In the genomic region with DNA sequence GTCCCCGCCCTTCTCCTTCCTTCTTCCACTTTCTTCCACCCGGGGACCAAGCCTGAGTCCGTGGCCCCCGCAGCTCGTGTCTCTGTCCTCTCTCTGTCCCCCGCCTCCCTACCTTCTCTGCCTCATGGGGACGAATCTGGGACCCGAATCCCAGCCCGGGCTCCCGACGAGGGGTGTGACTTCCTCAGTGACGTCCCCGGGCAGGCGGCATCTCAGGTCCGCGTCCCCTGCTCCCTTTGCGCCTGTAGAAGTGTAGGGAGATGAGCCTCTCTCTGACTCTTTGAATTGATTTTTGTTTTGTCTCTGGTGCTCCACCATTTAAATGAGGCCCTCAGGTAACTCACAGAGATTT, we compare ENCODE assay signal across 12 mouse cellular contexts. TPM values are rescaled to one million over a fixed set of nuclear protein-coding genes. Genes with fewer than 3 reads are reported as not detected.
DNase-seq lines count a peak whose midpoint lies in the region; ATAC-seq and TF ChIP-seq lines count a peak whose summit lies in the region.
"Not testable (repeated sequence)": the region's sequence is repeated elsewhere in the genome, so short reads cannot be mapped to it uniquely, and the experiment has no call there.
"Had no signal": no experiment of that assay in that cellular context is flagged by ENCODE, and none has a peak within 500 bp of the region (broad histone marks: within the 10 kb centered on the region; RNA-seq: fewer than 3 reads in every experiment).

No protein-coding gene starts in this region.

- not testable (repeated sequence) for H3K9me3 ChIP-seq in MEL (replicated peaks; ENCODE audit: insufficient read depth, low read length); hindbrain, embryonic 16.5 days (ENCODE audit: control insufficient read depth, low read length); limb, embryonic 12.5 days; midbrain, embryonic 11.5 days (ENCODE audit: control insufficient read depth, low read length)

- not testable (repeated sequence) for H3K36me3 ChIP-seq in MEL (ENCODE audit: control insufficient read depth in 1 of 2, insufficient read depth in 2 of 2, low read length in 2 of 2); hindbrain, embryonic 16.5 days (ENCODE audit: control insufficient read depth, insufficient read depth, low read length); limb, embryonic 12.5 days; midbrain, embryonic 11.5 days (ENCODE audit: control insufficient read depth, insufficient read depth, low read length)

- not testable (repeated sequence) for H3K4me1 ChIP-seq in MEL (ENCODE audit: control insufficient read depth in 1 of 2, insufficient read depth in 2 of 2, low read length in 2 of 2); hindbrain, embryonic 16.5 days (ENCODE audit: control insufficient read depth, insufficient read depth, low read depth, low read length); limb, embryonic 12.5 days (replicated peaks); midbrain, embryonic 11.5 days (ENCODE audit: control insufficient read depth, insufficient read depth, low read length)

- not testable (repeated sequence) for TF ChIP-seq EP300 in MEL (IDR thresholded peaks at IDR 0.05; ENCODE audit: low read depth in 1 of 2, low read length in 2 of 2)

- not testable (repeated sequence) for H3K9ac ChIP-seq in MEL (ENCODE audit: control insufficient read depth, low read depth, low read length, poor library complexity, severe bottlenecking); hindbrain, embryonic 16.5 days (ENCODE audit: low read depth, low read length); limb, embryonic 12.5 days (replicated peaks); midbrain, embryonic 11.5 days (ENCODE audit: low read length)

- not testable (repeated sequence) for TF ChIP-seq CTCF in MEL (IDR thresholded peaks at IDR 0.05 in 2 of 3, conservative IDR thresholded peaks at IDR 0.05 in 1 of 3; ENCODE audit: control insufficient read depth in 1 of 3, insufficient read depth in 1 of 3, low read depth in 2 of 3, low read length in 3 of 3, poor library complexity in 1 of 3, severe bottlenecking in 1 of 3); gastrocnemius, adult 2 months (IDR thresholded peaks at IDR 0.05)

- not testable (repeated sequence) for H3K27me3 ChIP-seq in MEL (ENCODE audit: control insufficient read depth in 1 of 2, insufficient read depth in 2 of 2, low read length in 2 of 2); hindbrain, embryonic 16.5 days (replicated peaks; ENCODE audit: control insufficient read depth, insufficient read depth, low read length); limb, embryonic 12.5 days; midbrain, embryonic 11.5 days (ENCODE audit: control insufficient read depth, insufficient read depth, low read length)

- ATAC-seq in hindbrain, embryonic 16.5 days: peak; percentile 73; the same call in 1 of the 2 replicates
- peak; percentile 68; the same call in 1 of the 2 replicates for ATAC-seq in limb, embryonic 12.5 days (ENCODE audit: insufficient number of reproducible peaks, insufficient read depth, low FRiP score, low TSS enrichment, low read depth)
- ATAC-seq in midbrain, embryonic 11.5 days (ENCODE audit: low FRiP score): peak; percentile 81

- not testable (repeated sequence) for TF ChIP-seq POLR2A in MEL (IDR thresholded peaks at IDR 0.05; ENCODE audit: control insufficient read depth in 1 of 2, insufficient read depth in 1 of 2, low read depth in 1 of 2, low read length in 2 of 2, poor library complexity in 1 of 2)

- TF ChIP-seq RAD21 in MEL (IDR thresholded peaks at IDR 0.05; ENCODE audit: low read depth, low read length): not testable (repeated sequence)

- H3K79me2 ChIP-seq in MEL (ENCODE audit: control insufficient read depth, insufficient read depth, low read length, poor library complexity): not testable (repeated sequence)

- not testable (repeated sequence) for H3K27ac ChIP-seq in MEL (ENCODE audit: control insufficient read depth, low read depth, low read length); gastrocnemius, adult 2 months; hindbrain, embryonic 16.5 days (ENCODE audit: low read depth, low read length); limb, embryonic 12.5 days; midbrain, embryonic 11.5 days (ENCODE audit: low read depth, low read length)

- DNase-seq in MEL (ENCODE audit: low read depth, low spot score): peak; percentile 18
- peak; percentile 0 for DNase-seq in embryo, embryonic 9.5 days (ENCODE audit: extremely low spot score)
- peak; percentile 33 for DNase-seq in gastrocnemius, adult 2 months
- not testable (repeated sequence) for DNase-seq in midbrain, embryonic 11.5 days (ENCODE audit: low spot score, missing footprints)
- peak; percentile 20 for DNase-seq in retina, embryonic 14.5 days (ENCODE audit: low spot score)
- peak; percentile 46 for DNase-seq in thymus, postnatal 14 days

- not testable (repeated sequence) for H3K4me2 ChIP-seq in hindbrain, embryonic 16.5 days (ENCODE audit: low read length); limb, embryonic 12.5 days; midbrain, embryonic 11.5 days

- intact Hi-C loops in gastrocnemius, adult 2 months (cut with DNase I): not testable (repeated sequence)

- WGBS in hindbrain, embryonic 16.5 days: 75% methylated on average over 16 of the region's 17 CpGs
- 79% methylated on average over 16 of the region's 17 CpGs for WGBS in limb, embryonic 12.5 days
- WGBS in midbrain, embryonic 11.5 days: 75% methylated on average over 14 of the region's 17 CpGs

- H3K4me3 ChIP-seq in MEL (ENCODE audit: control insufficient read depth in 1 of 2, insufficient read depth in 1 of 2, low read depth in 2 of 2, low read length in 2 of 2); gastrocnemius, adult 2 months; hindbrain, embryonic 16.5 days (ENCODE audit: low read length); limb, embryonic 12.5 days (replicated peaks); midbrain, embryonic 11.5 days (ENCODE audit: low read depth, low read length): not testable (repeated sequence)

RNA-seq across cellular contexts. Expression of a gene that starts 25.7 kb away (rescaled TPM):
- not detected in 2 replicates for total RNA-seq in MEL (2012; rRNA removed)
- polyA plus RNA-seq in MEL (2012; ENCODE audit: insufficient read depth in 1 of 2, insufficient read length in 2 of 2, low read depth in 1 of 2, low replicate concordance in 2 of 2, missing spikeins in 1 of 2): not detected
- total RNA-seq in gastrocnemius, adult 2 months (2021): not detected
- not detected in 2 replicates for polyA plus RNA-seq in hindbrain, embryonic 16.5 days (2015; fragmentation: Nextera tagmentation; extraction: Ambion mirVana)
- polyA plus RNA-seq in limb, embryonic 12.5 days (2016; fragmentation: Nextera tagmentation; extraction: Ambion mirVana): not detected in 2 replicates
- polyA plus RNA-seq in midbrain, embryonic 11.5 days (2014; fragmentation: Nextera tagmentation; extraction: Ambion mirVana): not detected in 2 replicates
- total RNA-seq: heart, postnatal 10 days; left cerebral cortex, postnatal 25 days had no signal
- polyA plus RNA-seq: cortical plate, adult 2 months; large intestine, adult 2 months had no signal

RNA-seq across cellular contexts. Expression of a gene that starts 55.7 kb away (rescaled TPM):
- not detected in 2 replicates for total RNA-seq in MEL (2012; rRNA removed)
- not detected for polyA plus RNA-seq in MEL (2012; ENCODE audit: insufficient read depth in 1 of 2, insufficient read length in 2 of 2, low read depth in 1 of 2, low replicate concordance in 2 of 2, missing spikeins in 1 of 2)
- total RNA-seq in gastrocnemius, adult 2 months (2021): not detected
- polyA plus RNA-seq in hindbrain, embryonic 16.5 days (2015; fragmentation: Nextera tagmentation; extraction: Ambion mirVana): not detected in 2 replicates
- polyA plus RNA-seq in limb, embryonic 12.5 days (2016; fragmentation: Nextera tagmentation; extraction: Ambion mirVana): not detected in 2 replicates
- not detected in 2 replicates for polyA plus RNA-seq in midbrain, embryonic 11.5 days (2014; fragmentation: Nextera tagmentation; extraction: Ambion mirVana)
- total RNA-seq: heart, postnatal 10 days; left cerebral cortex, postnatal 25 days had no signal
- polyA plus RNA-seq: cortical plate, adult 2 months; large intestine, adult 2 months had no signal
